Mouse (Mus musculus) urinary bladder, adult 18-20 months (tissue): ENCODE data around the gene Gba.
"Not testable (repeated sequence)": the region's sequence is repeated elsewhere in the genome, so short reads cannot be mapped to it uniquely, and the experiment has no call there.

Experiments
- DNase-seq, 2 experiments: peaks; one replicate each; pipeline ENCODE4 v3.0.0; 2022; ENCODE audit warnings: low spot score in 2 of 2, mixed read lengths in 2 of 2

Gba gene

GRCm38 (mm10) chr3:89202253-89203141, at the start of gene Gba:
Gene Gba, plus strand, starts transcription at chr3:89202928.
- peak; percentile 76 to 80 for DNase-seq

- no peak for DNase-seq
These were observed 45.8 kb upstream of the Gba start for GRCm38 (mm10) chr3:89156951-89157350.

GRCm38 (mm10) chr3:89158651-89159050, 44.1 kb upstream of the Gba start:
- DNase-seq: no peak

GRCm38 (mm10) chr3:89159211-89159610, 43.5 kb upstream of the Gba start:
- DNase-seq: peak in 1 of 2 experiments; percentile 56

- no peak for DNase-seq
These were observed 42.9 kb upstream of the Gba start, which contains the start of gene Hcn3 for GRCm38 (mm10) chr3:89159616-89160344. Gene Hcn3, minus strand, starts transcription at chr3:89160196.

GRCm38 (mm10) chr3:89161207-89161606, 41.5 kb upstream of the Gba start:
- not testable (repeated sequence) for DNase-seq

GRCm38 (mm10) chr3:89161786-89162185, 40.9 kb upstream of the Gba start:
- DNase-seq: no peak

- no peak for DNase-seq
These were observed 39.6 kb upstream of the Gba start for GRCm38 (mm10) chr3:89163123-89163522.

- no peak for DNase-seq
These were observed 39.0 kb upstream of the Gba start for GRCm38 (mm10) chr3:89163643-89164245.

GRCm38 (mm10) chr3:89164506-89165267, 38.0 kb upstream of the Gba start, which contains the start of gene Clk2:
Gene Clk2, plus strand, starts transcription at chr3:89164795.
- DNase-seq: peak; percentile 88 to 91

- DNase-seq: no peak
These were observed 37.4 kb upstream of the Gba start for GRCm38 (mm10) chr3:89165268-89165870.

- no peak for DNase-seq
These were observed 35.8 kb upstream of the Gba start for GRCm38 (mm10) chr3:89166945-89167344.

- no peak for DNase-seq
These were observed 27.9 kb upstream of the Gba start for GRCm38 (mm10) chr3:89174844-89175243.

GRCm38 (mm10) chr3:89175544-89175943, 27.2 kb upstream of the Gba start:
- no peak for DNase-seq

- DNase-seq: no peak
These were observed 26.3 kb upstream of the Gba start for GRCm38 (mm10) chr3:89176421-89176820.

- peak; percentile 61 to 83 for DNase-seq
These were observed 25.3 kb upstream of the Gba start, which contains the start of gene Scamp3 for GRCm38 (mm10) chr3:89177242-89178106. Gene Scamp3, plus strand, starts transcription at chr3:89177473.

GRCm38 (mm10) chr3:89178107-89178385, 24.7 kb upstream of the Gba start:
- no peak for DNase-seq

- no peak for DNase-seq
These were observed 23.7 kb upstream of the Gba start for GRCm38 (mm10) chr3:89179056-89179455.

- DNase-seq: no peak
These were observed 20.8 kb upstream of the Gba start for GRCm38 (mm10) chr3:89181749-89182500.
